Mouse (Mus musculus) C2C12 (cell line): ENCODE data around the gene Tnfsfm13.

Experiments
- CEBPB ChIP-seq: IDR thresholded peaks from one replicate; pipeline ENCODE4 v1.6.1; 2011; ENCODE audit warnings: low read depth, mild to moderate bottlenecking, control low read depth, moderate library complexity
- CTCF ChIP-seq: IDR thresholded peaks from one replicate; pipeline ENCODE4 v1.5.1; 2011; ENCODE audit not compliant: control insufficient read depth, insufficient read depth, insufficient read length
- FOSL1 ChIP-seq: IDR thresholded peaks from one replicate; pipeline ENCODE4 v1.8.0; 2011; ENCODE audit warnings: mild to moderate bottlenecking, low read length; ENCODE audit not compliant: poor library complexity, insufficient read depth, severe bottlenecking
- MAX ChIP-seq: IDR thresholded peaks from one replicate; pipeline ENCODE4 v1.6.1; 2011; ENCODE audit warnings: mild to moderate bottlenecking, control low read depth
- MYOD1 ChIP-seq: IDR thresholded peaks from one replicate; pipeline ENCODE4 v1.6.1; 2011; ENCODE audit warnings: low read depth; ENCODE audit not compliant: control insufficient read depth, insufficient read length
- MYOG ChIP-seq: IDR thresholded peaks from one replicate; pipeline ENCODE4 v1.6.1; 2011; ENCODE audit not compliant: control insufficient read depth, insufficient read length; ENCODE audit errors: extremely low read depth

DNA sequence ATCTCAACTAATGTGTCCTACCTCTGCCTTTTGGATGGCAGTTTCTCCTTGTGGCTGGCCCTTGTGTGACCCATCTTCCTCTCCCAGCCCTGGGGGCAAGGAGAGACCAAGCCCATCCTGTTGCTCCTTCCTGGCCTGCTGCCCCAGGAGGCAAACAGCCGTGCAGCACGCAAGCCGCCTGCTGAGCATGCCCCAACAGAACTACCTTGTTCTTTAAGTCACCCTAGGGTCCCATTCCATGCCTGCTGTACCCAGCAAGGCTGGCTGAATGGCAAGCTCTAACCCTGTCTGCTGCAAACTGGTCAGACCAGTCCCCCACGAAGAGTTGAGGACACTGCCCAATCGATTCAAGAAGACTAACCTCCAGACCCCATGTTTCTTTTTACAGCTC lies 39.8 kb downstream of the Tnfsfm13 start:
- no peak for TF ChIP-seq CTCF
- no peak for TF ChIP-seq MYOG
- no peak for TF ChIP-seq MAX
- no peak for TF ChIP-seq FOSL1
- no peak for TF ChIP-seq CEBPB
- no peak for TF ChIP-seq MYOD1
